Mouse (Mus musculus): ENCODE results near the gene Sox21. TPM values are rescaled to one million over a fixed set of nuclear protein-coding genes. Genes with fewer than 3 reads are reported as not detected.

Gene Sox21
- 2.8 and 3.7 TPM in 2 replicates for polyA plus RNA-seq (2015; fragmentation: Nextera tagmentation; extraction: Ambion mirVana)

DNA sequence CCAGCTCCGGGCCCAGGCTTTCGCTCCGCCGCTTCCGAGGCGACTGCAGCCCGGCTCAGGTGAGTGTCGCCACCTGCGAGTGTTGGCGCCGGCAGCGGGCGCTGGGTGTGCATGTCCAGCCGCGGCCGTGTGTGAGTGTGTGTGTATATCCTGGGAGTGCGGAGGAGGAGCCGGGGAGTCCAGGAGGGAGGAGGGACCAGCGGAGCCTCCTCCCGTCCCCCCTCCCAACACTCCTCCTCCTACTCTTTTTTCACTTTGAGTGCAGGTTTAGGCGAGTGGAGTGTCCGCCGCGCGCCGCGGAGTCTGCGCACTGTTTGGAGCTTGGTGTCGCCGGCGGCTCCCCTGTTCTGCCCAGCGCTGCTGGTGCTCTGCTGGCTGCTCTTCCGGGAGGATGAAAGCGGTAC is at the start of gene Sox21:
Sox21 (minus strand) TSS at position 145 of the 404 bp plus-strand sequence.
- peak; percentile 86 for ATAC-seq (ENCODE audit: low FRiP score)
- Histone ChIP-seq H3K9ac (replicated peaks) (peak within 1 kb of the TSS; percentile 51), H3K27ac (replicated peaks) (peak within 1 kb of the TSS; percentile 79), H3K9me3 (replicated peaks) (no peaks in the 10 kb centered on the region), H3K4me3 (replicated peaks) (peak within 1 kb of the TSS; percentile 52), H3K4me2 (peak within 1 kb of the TSS; percentile 89), H3K36me3 (no peaks in the 10 kb centered on the region), H3K27me3 (replicated peaks) (peaks cover 57% of the 10 kb centered on the region), H3K4me1 (peaks cover 33% of the 10 kb centered on the region)
- 0% methylated on average over 34 of the region's 34 CpGs for WGBS

DNA sequence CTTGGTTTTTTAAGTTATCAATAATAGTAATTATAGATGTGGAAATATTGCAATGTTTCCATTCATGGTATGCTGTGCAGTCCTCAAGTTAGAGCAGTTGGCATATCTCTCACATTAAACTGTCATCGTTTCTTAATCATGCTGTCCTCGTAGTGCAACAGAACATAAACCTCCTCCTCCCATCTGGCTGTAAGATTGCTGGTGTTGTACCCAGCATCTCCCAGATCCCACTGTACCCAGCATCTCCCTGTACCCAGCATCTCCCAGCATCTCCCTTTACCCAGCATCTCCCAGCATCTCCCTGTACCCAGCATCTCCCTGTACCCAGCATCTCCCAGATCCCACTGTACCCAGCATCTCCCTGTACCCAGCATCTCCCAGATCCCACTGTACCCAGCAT is 49.3 kb upstream of the Sox21 start:
- Histone ChIP-seq H3K4me1 (no peaks in the 10 kb centered on the region), H3K27ac (replicated peaks) (no peak overlapping the region), H3K9ac (replicated peaks) (no peak overlapping the region), H3K4me2 (no peak overlapping the region), H3K27me3 (replicated peaks) (no peaks in the 10 kb centered on the region), H3K4me3 (replicated peaks) (no peak overlapping the region), H3K9me3 (replicated peaks) (no peaks in the 10 kb centered on the region), H3K36me3 (no peaks in the 10 kb centered on the region)
- no peak for ATAC-seq (ENCODE audit: low FRiP score)
- WGBS, result 73% methylated on average over 2 of the region's 2 CpGs

DNA sequence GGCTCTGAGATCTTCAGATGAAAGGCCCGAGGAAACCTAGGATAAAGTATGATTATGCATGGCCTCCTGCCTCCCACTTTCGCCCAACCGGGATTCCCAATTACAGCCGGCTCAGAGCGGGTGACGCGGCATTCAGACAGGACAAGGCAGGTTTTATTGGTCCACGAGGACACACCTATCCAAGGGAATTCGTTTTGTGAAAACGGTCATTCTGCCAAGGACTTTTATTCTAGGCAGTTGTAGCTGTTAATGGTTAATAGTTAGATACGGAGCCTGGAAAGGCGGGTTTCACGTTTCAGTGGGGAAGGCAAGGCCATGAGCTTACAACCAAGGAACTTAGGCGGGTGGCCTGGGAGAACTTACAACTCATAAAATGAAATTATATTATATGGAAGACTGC is 46.1 kb upstream of the Sox21 start:
- peaks cover 8% of the 10 kb centered on the region; the same call in 1 of the 2 replicates for H3K9me3 ChIP-seq (replicated peaks)
- no peak overlapping the region for H3K4me2 ChIP-seq
- 33% methylated on average over 14 of the region's 14 CpGs for WGBS
- H3K9ac ChIP-seq (replicated peaks), result no peak overlapping the region
- H3K27ac ChIP-seq (replicated peaks), result no peak overlapping the region
- H3K4me1 ChIP-seq, result no peaks in the 10 kb centered on the region
- H3K27me3 ChIP-seq (replicated peaks), result no peaks in the 10 kb centered on the region
- H3K36me3 ChIP-seq, result no peaks in the 10 kb centered on the region
- ATAC-seq (ENCODE audit: low FRiP score), result no peak
- H3K4me3 ChIP-seq (replicated peaks), result no peak overlapping the region

DNA sequence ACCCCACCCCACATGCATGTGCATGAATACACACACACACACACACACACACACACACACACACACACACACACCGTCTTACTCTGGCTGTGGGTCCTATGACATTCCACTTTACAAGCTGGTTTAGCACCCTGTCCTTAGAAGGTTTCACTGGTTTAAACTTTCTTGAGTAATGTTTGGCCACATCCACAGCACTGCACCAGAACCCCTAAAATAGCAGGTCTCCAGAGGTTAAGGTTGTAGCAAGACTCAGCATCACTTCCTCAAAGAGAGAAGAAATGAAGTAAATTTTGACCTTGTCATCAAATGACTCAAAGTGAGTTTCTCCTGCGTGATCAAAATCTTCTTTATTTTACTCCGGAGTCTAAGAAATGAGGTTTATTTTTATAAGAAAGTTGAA is 45.4 kb upstream of the Sox21 start:
- Histone ChIP-seq H3K36me3 (no peaks in the 10 kb centered on the region), H3K4me1 (no peaks in the 10 kb centered on the region), H3K9ac (replicated peaks) (no peak overlapping the region), H3K9me3 (replicated peaks) (peaks cover 8% of the 10 kb centered on the region; the same call in 1 of the 2 replicates), H3K27ac (replicated peaks) (no peak overlapping the region), H3K4me3 (replicated peaks) (no peak overlapping the region), H3K27me3 (replicated peaks) (no peaks in the 10 kb centered on the region), H3K4me2 (no peak overlapping the region)
- ATAC-seq (ENCODE audit: low FRiP score), result no peak
- WGBS, result 92% methylated on average over 3 of the region's 3 CpGs

DNA sequence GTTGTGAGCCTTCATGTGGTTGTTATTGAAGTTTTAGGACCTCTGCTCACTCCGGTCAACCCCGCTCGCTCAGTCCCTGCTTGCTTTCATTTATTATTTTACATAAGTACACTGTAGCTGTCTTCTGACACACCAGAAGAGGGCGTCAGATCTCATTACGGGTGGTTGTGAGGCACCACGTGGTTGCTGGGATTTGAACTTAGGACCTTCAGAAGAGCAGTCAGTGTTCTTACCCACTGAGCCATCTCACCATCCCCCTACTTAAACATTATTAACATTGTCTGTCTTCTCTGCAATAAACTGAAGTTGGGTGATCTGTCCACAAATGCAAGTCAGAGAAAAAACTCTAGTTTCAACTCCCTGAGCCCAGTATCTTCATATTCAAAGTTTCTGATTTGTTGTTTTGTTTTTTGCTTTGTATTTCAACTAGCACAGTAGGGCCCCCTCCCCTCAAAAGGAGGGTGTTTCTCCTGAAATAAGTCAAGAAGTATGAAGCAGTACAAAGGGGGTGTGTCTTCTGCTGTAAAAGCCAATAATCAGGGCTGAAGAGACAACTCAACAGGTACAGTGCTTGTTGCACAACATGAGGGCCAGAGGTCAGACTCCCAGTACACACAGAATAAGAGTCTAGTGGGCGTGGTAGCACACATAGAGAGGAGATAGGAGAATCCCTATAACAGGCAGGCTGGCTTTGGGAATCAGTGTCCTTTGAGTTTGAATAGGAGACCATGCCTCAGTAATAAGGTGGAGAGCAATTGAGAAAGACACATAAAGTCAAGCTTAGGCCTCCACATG is 41.1 kb upstream of the Sox21 start:
- WGBS, result 90% methylated on average over 7 of the region's 7 CpGs
- Histone ChIP-seq H3K4me1 (no peaks in the 10 kb centered on the region), H3K36me3 (no peaks in the 10 kb centered on the region), H3K4me2 (no peak overlapping the region), H3K4me3 (replicated peaks) (no peak overlapping the region), H3K27me3 (replicated peaks) (no peaks in the 10 kb centered on the region), H3K9ac (replicated peaks) (no peak overlapping the region), H3K9me3 (replicated peaks) (peaks cover 8% of the 10 kb centered on the region; the same call in 1 of the 2 replicates), H3K27ac (replicated peaks) (no peak overlapping the region)
- no peak for ATAC-seq (ENCODE audit: low FRiP score)

DNA sequence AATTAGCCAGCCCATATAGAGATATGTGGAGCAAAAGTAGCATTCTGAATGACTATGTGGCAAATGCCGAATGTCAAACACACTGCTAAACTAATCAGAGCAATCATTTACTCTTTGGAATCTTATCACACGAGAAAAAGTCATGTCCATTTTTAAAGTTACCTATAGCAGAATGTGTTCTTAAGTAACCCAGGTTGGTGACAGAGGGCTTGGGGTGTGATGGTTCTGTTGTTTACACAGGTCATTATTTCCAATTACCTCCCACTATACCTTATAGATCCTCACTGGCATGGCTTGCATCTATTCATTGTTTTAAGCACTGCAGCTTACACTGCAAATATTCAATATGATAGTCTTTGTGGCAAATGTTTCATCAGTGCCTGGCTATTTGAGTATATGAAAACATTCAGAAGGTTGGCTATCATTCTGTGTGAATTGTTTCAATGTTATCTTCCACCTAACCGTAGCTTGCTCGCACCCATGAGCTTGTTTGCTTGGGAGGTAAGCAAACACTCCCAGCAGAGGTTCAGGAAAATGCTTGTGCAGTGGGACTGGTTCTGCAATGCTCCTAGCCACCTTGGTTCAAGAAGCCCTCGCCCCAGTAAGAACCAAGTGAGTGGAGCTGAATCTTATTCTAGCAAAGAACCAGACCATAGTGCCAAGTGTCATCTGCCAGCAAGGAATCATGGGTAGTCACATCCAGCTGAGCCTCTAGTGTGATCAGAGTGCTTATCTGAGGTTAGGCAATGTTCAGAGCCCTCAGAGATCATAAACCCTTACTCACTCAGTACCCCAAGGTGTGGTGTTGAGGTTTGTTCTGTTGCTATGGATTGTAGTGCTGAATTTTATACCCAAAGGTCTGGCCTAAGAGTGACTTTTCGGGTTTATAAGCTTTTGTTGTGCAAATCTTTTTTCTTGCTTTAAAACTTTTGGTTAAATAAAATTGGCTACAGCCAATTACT is 36.0 kb upstream of the Sox21 start:
- no peak for ATAC-seq (ENCODE audit: low FRiP score)
- Histone ChIP-seq H3K36me3 (no peaks in the 10 kb centered on the region), H3K4me2 (no peak overlapping the region), H3K4me3 (replicated peaks) (no peak overlapping the region), H3K27ac (replicated peaks) (no peak overlapping the region), H3K4me1 (no peaks in the 10 kb centered on the region), H3K9me3 (replicated peaks) (no peaks in the 10 kb centered on the region), H3K27me3 (replicated peaks) (no peaks in the 10 kb centered on the region), H3K9ac (replicated peaks) (no peak overlapping the region)
- WGBS, result 88% methylated on average over 6 of the region's 6 CpGs

DNA sequence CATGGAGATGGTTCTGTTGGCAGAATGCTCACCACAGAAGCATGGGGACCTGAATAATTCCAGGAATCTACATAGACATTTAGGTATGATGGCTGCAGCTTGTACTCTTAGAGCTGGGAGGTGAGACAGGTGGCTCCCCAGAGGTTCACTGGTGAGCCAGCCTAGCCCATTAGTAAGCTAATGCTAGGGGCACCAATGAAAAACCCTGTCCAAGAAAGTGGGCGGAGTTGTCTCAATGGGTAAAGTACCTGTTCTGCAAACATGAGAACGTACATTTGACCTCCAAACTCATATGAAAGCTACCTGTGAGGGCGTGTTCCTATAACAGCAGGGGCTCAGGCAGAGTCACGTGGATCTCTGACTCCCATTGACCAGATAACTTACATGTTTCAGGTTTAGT is 32.0 kb upstream of the Sox21 start:
- Histone ChIP-seq H3K4me2 (no peak overlapping the region), H3K4me1 (no peaks in the 10 kb centered on the region), H3K9me3 (replicated peaks) (no peaks in the 10 kb centered on the region), H3K4me3 (replicated peaks) (no peak overlapping the region), H3K27ac (replicated peaks) (no peak overlapping the region), H3K36me3 (no peaks in the 10 kb centered on the region), H3K27me3 (replicated peaks) (no peaks in the 10 kb centered on the region), H3K9ac (replicated peaks) (no peak overlapping the region)
- no peak for ATAC-seq (ENCODE audit: low FRiP score)
- 91% methylated on average over 4 of the region's 4 CpGs for WGBS

DNA sequence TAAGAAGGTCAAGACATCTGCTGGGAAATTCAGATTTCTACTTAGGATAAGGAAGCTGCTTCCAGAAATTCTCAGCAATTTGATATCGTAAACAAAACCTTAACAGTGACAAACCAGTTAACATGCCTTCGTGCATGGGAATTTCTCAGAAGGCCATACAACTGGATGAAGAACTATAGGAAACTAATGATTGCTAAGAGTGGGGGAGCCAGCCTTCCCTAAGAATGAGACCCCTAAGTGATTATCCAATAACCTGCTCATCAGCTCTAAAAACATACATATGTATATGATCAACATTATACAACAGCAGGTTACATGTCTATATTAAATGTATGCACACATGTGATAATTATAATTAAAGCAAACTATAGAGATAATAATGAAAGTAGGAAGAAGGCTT is 29.8 kb upstream of the Sox21 start, which contains the start of gene Gm9376:
Gm9376 (plus strand) TSS at position 301 of the 400 bp plus-strand sequence.
- Histone ChIP-seq H3K9me3 (replicated peaks) (no peaks in the 10 kb centered on the region), H3K4me2 (no peak within 1 kb of the TSS), H3K36me3 (no peaks in the 10 kb centered on the region), H3K9ac (replicated peaks) (no peak within 1 kb of the TSS), H3K27me3 (replicated peaks) (no peaks in the 10 kb centered on the region), H3K4me3 (replicated peaks) (no peak within 1 kb of the TSS), H3K4me1 (no peaks in the 10 kb centered on the region), H3K27ac (replicated peaks) (no peak within 1 kb of the TSS)
- WGBS, result 94% methylated on average over 2 of the region's 2 CpGs
- no peak for ATAC-seq (ENCODE audit: low FRiP score)

DNA sequence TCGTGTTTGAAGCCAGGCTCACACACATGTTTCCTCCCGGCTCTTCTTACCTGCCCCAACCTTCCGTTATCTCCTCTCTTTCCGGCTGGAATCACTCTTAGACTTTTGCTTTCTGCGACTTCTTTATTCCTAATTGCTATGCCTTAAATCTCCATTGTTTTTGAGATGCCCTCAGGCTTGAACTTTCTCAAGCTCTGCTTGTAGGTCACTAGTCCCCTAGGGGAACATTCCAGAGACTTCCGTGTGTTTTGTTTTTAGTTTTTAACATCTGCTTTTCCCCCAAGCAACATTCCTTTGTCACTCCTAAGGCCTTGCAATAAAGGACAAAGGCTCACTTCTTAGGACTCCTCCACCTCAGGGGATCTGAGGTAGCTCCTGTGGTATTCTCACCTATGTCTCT is 16.6 kb upstream of the Sox21 start:
- Histone ChIP-seq H3K9me3 (replicated peaks) (no peaks in the 10 kb centered on the region), H3K4me3 (replicated peaks) (no peak overlapping the region), H3K4me1 (no peaks in the 10 kb centered on the region), H3K4me2 (no peak overlapping the region), H3K27ac (replicated peaks) (no peak overlapping the region), H3K27me3 (replicated peaks) (no peaks in the 10 kb centered on the region), H3K9ac (replicated peaks) (no peak overlapping the region), H3K36me3 (no peaks in the 10 kb centered on the region)
- ATAC-seq (ENCODE audit: low FRiP score), result no peak
- 94% methylated on average over 6 of the region's 6 CpGs for WGBS

DNA sequence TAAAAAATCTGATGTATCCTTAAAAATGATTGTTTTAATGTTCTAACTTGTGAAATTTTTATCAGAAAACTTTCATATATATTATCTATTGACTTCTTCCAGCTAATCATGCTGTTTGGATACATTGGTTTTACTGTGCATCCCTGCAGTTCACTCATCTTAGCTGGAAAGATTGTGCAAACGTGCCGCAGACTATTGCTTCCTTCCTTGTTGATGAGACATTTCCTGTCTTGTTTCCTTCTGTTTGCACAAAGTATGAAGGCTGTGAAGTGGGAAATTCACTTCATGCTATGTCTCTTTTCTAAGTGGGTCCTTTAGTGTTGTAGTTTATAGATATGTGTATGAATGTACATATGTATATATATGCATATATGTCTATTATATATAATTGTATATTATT is 4.6 kb upstream of the Sox21 start:
- H3K27me3 ChIP-seq (replicated peaks), result peaks cover 28% of the 10 kb centered on the region
- H3K9me3 ChIP-seq (replicated peaks), result peaks cover 7% of the 10 kb centered on the region; the same call in 1 of the 2 replicates
- no peak overlapping the region for H3K27ac ChIP-seq (replicated peaks)
- no peak overlapping the region for H3K9ac ChIP-seq (replicated peaks)
- WGBS, result 88% methylated on average over 2 of the region's 2 CpGs
- no peak for ATAC-seq (ENCODE audit: low FRiP score)
- H3K4me2 ChIP-seq, result no peak overlapping the region
- H3K4me3 ChIP-seq (replicated peaks), result no peak overlapping the region
- H3K36me3 ChIP-seq, result no peaks in the 10 kb centered on the region
- H3K4me1 ChIP-seq, result peaks cover 10% of the 10 kb centered on the region

DNA sequence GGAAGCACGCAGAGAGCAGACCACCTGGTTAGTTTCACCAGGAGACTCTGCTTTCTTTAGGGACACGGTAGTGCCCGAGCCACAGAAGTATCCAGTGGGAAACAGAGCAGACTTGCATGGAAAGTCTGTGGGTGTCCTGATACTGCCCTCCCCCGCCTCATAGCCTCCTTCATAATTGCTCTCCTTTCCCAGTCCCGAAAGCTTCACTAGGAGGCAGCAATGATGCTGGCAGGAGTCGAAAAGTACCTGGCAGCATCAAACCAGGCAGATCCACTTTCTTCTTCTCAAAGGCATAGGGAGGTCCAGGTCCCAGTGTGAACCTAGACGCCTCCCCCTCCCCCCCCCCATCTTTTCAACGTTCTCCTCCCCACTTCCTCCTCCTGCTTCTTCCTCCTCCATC is 2.5 kb upstream of the Sox21 start:
- no peak overlapping the region for H3K27ac ChIP-seq (replicated peaks)
- peaks cover 31% of the 10 kb centered on the region for H3K4me1 ChIP-seq
- 14% methylated on average over 7 of the region's 8 CpGs for WGBS
- H3K36me3 ChIP-seq, result no peaks in the 10 kb centered on the region
- H3K27me3 ChIP-seq (replicated peaks), result peaks cover 44% of the 10 kb centered on the region
- no peak for ATAC-seq (ENCODE audit: low FRiP score)
- peaks cover 7% of the 10 kb centered on the region; the same call in 1 of the 2 replicates for H3K9me3 ChIP-seq (replicated peaks)
- no peak overlapping the region for H3K4me2 ChIP-seq
- no peak overlapping the region for H3K4me3 ChIP-seq (replicated peaks)
- H3K9ac ChIP-seq (replicated peaks), result no peak overlapping the region
